Mouse (Mus musculus): ENCODE results near the gene Cpt2. TPM values are rescaled to one million over a fixed set of nuclear protein-coding genes. Genes with fewer than 3 reads are reported as not detected.

The Cpt2 gene
- polyA plus RNA-seq (2014; fragmentation: Nextera tagmentation; extraction: Ambion mirVana), result 52.8 and 63.7 TPM in 2 replicates

DNA sequence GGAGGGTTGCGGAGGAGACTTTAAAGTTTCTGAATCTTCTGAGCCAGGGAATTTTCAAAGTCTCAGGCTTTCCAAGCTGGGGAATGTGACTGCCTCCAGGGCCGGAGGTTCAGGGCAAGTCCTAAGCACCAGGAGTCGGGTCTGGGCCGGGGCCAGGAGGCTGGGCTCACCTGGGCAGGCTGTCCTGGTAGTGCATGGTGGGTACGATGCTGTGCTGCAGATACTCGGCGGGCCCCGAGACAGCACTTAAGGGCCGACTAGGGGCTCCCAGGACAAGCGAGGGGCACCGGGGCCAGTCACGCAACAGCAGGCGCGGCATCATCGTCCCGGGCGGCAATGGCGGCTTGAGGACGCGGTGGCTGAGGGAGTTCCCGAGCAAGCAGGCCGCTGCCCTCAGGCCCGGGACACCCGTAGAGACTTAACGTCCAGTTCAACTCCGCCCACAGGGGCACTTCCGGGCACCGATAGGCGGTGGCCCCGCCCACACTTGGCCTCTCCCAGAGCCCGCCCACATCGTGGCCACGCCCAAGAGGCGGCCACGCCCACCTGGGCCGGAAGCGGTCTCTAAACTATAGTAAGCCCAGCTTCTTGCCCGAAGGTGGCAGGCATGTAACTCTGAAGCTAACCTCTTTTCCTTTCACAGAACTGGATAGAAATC, at the start of gene Cpt2:
TSS of gene Cpt2 (minus strand) at position 466 of the 658 bp plus-strand sequence.
- Histone ChIP-seq H3K27ac (ENCODE audit: low read depth, low read length) (peak within 1 kb of the TSS; percentile 75; the same call in 1 of the 2 replicates), H3K9ac (ENCODE audit: low read depth, low read length) (peak within 1 kb of the TSS; percentile 90), H3K4me2 (peak within 1 kb of the TSS; percentile 73), H3K4me3 (ENCODE audit: low read depth, low read length) (peak within 1 kb of the TSS; percentile 77), H3K36me3 (ENCODE audit: control insufficient read depth, insufficient read depth, low read length) (no peaks in the 10 kb centered on the region), H3K27me3 (replicated peaks; ENCODE audit: control insufficient read depth, insufficient read depth, low read length) (no peaks in the 10 kb centered on the region), H3K4me1 (replicated peaks; ENCODE audit: control insufficient read depth, insufficient read depth, low read length) (peaks cover 25% of the 10 kb centered on the region), H3K9me3 (ENCODE audit: control insufficient read depth, low read length) (no peaks in the 10 kb centered on the region)
- WGBS, result 1% methylated on average over 38 of the region's 38 CpGs
- ATAC-seq (replicated peaks; ENCODE audit: low FRiP score), result peak; percentile 93
- DNase-seq (ENCODE audit: low spot score), result peak; percentile 97

- ATAC-seq (replicated peaks; ENCODE audit: low FRiP score) (no peak), DNase-seq (ENCODE audit: low spot score) (no peak)
- Histone ChIP-seq H3K9ac (ENCODE audit: low read depth, low read length) (no peak overlapping the region), H3K4me1 (replicated peaks; ENCODE audit: control insufficient read depth, insufficient read depth, low read length) (no peaks in the 10 kb centered on the region), H3K27ac (ENCODE audit: low read depth, low read length) (no peak overlapping the region), H3K27me3 (replicated peaks; ENCODE audit: control insufficient read depth, insufficient read depth, low read length) (no peaks in the 10 kb centered on the region), H3K9me3 (ENCODE audit: control insufficient read depth, low read length) (no peaks in the 10 kb centered on the region), H3K36me3 (ENCODE audit: control insufficient read depth, insufficient read depth, low read length) (no peaks in the 10 kb centered on the region), H3K4me2 (no peak overlapping the region), H3K4me3 (ENCODE audit: low read depth, low read length) (no peak overlapping the region)
- 92% methylated on average over 1 of the region's 1 CpGs for WGBS
These were observed 47.8 kb upstream of the Cpt2 start for GRCm38 (mm10) chr4:107971162-107971561.

GRCm38 (mm10) chr4:107969781-107970180, 46.4 kb upstream of the Cpt2 start:
- Histone ChIP-seq H3K4me1 (replicated peaks; ENCODE audit: control insufficient read depth, insufficient read depth, low read length) (no peaks in the 10 kb centered on the region), H3K36me3 (ENCODE audit: control insufficient read depth, insufficient read depth, low read length) (no peaks in the 10 kb centered on the region), H3K27me3 (replicated peaks; ENCODE audit: control insufficient read depth, insufficient read depth, low read length) (no peaks in the 10 kb centered on the region), H3K9me3 (ENCODE audit: control insufficient read depth, low read length) (no peaks in the 10 kb centered on the region), H3K4me2 (no peak overlapping the region), H3K9ac (ENCODE audit: low read depth, low read length) (no peak overlapping the region), H3K27ac (ENCODE audit: low read depth, low read length) (no peak overlapping the region), H3K4me3 (ENCODE audit: low read depth, low read length) (no peak overlapping the region)
- ATAC-seq (replicated peaks; ENCODE audit: low FRiP score) (no peak), DNase-seq (ENCODE audit: low spot score) (no peak)

DNA sequence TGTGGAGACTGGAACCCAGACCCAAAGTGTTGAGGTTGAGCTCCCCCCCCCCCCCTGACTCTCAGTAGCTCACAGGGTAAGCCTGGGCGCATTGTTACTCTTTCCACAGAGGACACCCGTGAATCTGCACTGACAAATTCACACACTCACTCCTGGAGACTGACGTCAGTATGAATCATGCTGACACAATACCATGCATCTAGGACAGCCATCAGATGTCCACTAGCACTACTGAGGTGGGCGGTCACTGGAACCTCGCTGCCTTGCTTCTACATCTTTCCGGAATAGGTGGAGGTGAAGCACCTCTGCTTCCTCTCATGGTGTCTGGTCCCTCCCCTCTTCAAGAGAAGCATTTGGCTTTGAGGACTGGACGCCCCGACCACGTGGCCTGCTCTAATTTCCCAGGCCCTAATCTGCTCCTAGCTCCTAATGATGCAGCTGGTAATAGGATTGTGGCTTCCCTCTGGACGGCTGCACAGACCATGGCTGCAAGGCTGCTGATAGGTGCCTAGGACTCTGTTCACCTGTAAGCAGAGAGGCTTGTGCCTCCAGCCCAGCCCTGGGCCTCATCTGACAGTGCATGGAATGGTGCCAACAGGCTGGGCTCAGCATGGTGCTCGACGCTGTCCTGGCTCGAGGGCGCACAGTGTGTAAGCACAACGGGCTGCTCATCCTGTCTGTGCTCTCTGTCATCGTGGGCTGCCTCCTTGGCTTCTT, 44.7 kb upstream of the Cpt2 start, which contains the start of gene Slc1a7:
TSS of gene Slc1a7 (plus strand) at position 367 of the 717 bp plus-strand sequence.
- H3K4me2 ChIP-seq, result no peak within 1 kb of the TSS
- DNase-seq (ENCODE audit: low spot score) (no peak), ATAC-seq (replicated peaks; ENCODE audit: low FRiP score) (no peak)
- H3K4me1 ChIP-seq (replicated peaks; ENCODE audit: control insufficient read depth, insufficient read depth, low read length), result no peaks in the 10 kb centered on the region
- H3K9me3 ChIP-seq (ENCODE audit: control insufficient read depth, low read length), result no peaks in the 10 kb centered on the region
- H3K27me3 ChIP-seq (replicated peaks; ENCODE audit: control insufficient read depth, insufficient read depth, low read length), result no peaks in the 10 kb centered on the region
- no peak within 1 kb of the TSS for H3K27ac ChIP-seq (ENCODE audit: low read depth, low read length)
- 81% methylated on average over 16 of the region's 16 CpGs for WGBS
- no peaks in the 10 kb centered on the region for H3K36me3 ChIP-seq (ENCODE audit: control insufficient read depth, insufficient read depth, low read length)
- H3K4me3 ChIP-seq (ENCODE audit: low read depth, low read length), result no peak within 1 kb of the TSS
- no peak within 1 kb of the TSS for H3K9ac ChIP-seq (ENCODE audit: low read depth, low read length)

DNA sequence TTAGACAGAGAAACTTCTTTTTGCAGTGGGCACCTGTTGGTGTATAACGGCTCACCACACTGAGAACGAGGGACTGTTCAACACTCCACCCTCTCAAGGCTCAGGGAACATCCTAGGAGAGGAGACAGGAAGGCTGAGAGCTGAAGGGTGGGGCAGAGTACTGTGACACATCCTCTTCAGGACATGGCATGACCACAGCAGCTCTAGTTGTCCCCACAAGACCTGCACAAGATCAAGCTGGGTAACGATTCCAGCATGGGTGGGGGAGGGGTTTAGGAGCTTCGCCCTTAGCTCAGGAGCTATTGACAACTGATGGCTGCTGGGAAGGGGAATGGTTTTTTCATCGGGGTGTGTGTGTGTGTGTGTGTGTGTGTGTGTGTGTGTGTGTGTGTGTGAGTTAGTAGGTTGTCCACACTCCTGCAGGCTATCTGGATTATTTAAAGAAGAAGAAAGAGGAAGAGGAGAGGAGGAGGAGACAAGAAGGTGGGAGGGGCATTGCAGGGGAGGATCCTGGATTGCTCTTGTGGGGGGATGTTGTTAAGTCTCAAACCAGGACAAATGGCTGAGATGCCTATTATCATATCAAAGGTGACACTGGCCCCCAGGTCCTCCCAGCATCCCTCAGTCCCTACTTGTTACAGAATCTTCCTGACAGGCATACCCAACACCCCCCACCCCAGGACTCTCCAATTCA, 43.2 kb upstream of the Cpt2 start:
- WGBS, result 31% methylated on average over 5 of the region's 5 CpGs
- no peaks in the 10 kb centered on the region for H3K4me1 ChIP-seq (replicated peaks; ENCODE audit: control insufficient read depth, insufficient read depth, low read length)
- H3K9me3 ChIP-seq (ENCODE audit: control insufficient read depth, low read length), result no peaks in the 10 kb centered on the region
- ATAC-seq (replicated peaks; ENCODE audit: low FRiP score) (no peak), DNase-seq (ENCODE audit: low spot score) (no peak)
- H3K4me2 ChIP-seq, result no peak overlapping the region; the same call in 1 of the 2 replicates
- H3K4me3 ChIP-seq (ENCODE audit: low read depth, low read length), result no peak overlapping the region
- no peak overlapping the region for H3K27ac ChIP-seq (ENCODE audit: low read depth, low read length)
- H3K36me3 ChIP-seq (ENCODE audit: control insufficient read depth, insufficient read depth, low read length), result no peaks in the 10 kb centered on the region
- H3K9ac ChIP-seq (ENCODE audit: low read depth, low read length), result no peak overlapping the region
- H3K27me3 ChIP-seq (replicated peaks; ENCODE audit: control insufficient read depth, insufficient read depth, low read length), result no peaks in the 10 kb centered on the region; the same call in 1 of the 2 replicates

GRCm38 (mm10) chr4:107962792-107963191, 39.4 kb upstream of the Cpt2 start:
- H3K9me3 ChIP-seq (ENCODE audit: control insufficient read depth, low read length), result no peaks in the 10 kb centered on the region
- no peaks in the 10 kb centered on the region; the same call in 1 of the 2 replicates for H3K27me3 ChIP-seq (replicated peaks; ENCODE audit: control insufficient read depth, insufficient read depth, low read length)
- H3K4me2 ChIP-seq, result no peak overlapping the region
- no peak for DNase-seq (ENCODE audit: low spot score)
- H3K27ac ChIP-seq (ENCODE audit: low read depth, low read length), result no peak overlapping the region
- no peak overlapping the region for H3K4me3 ChIP-seq (ENCODE audit: low read depth, low read length)
- no peaks in the 10 kb centered on the region for H3K4me1 ChIP-seq (replicated peaks; ENCODE audit: control insufficient read depth, insufficient read depth, low read length)
- ATAC-seq (replicated peaks; ENCODE audit: low FRiP score), result no peak
- H3K9ac ChIP-seq (ENCODE audit: low read depth, low read length), result no peak overlapping the region
- 96% methylated on average over 2 of the region's 2 CpGs for WGBS
- no peaks in the 10 kb centered on the region for H3K36me3 ChIP-seq (ENCODE audit: control insufficient read depth, insufficient read depth, low read length)

DNA sequence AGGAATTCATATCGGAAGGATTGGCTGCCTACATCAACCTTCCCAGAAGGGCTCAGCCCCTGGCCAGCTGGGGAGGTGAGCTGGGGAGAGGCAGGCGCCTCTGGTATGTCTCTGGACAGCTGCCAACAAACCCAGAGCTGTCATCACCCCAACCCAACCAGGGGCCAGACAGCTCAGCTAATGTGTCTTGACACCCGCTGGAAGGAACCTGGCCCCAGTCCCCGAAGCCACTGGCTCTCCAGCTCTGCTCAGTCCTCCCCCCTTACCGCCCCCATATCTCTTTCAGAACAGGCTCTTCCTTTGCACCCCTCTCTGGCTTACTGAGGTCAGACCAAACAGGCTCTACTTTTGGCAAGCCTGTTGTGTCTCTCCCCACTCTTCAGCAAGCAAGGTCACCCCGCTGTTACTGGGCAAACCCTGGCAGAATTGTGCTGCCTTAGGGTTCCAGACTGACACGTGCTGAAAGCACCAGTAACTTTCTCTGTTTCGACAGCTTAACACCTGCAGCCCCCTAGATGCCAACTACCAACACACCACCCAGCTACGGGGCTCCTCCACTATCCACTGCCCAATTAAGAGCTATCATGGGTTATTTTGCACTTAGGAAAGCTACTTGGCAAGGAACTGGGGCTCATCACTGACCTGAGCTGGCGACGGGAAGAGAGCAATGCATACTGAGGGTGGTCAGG, 38.8 kb upstream of the Cpt2 start:
- Histone ChIP-seq H3K9me3 (ENCODE audit: control insufficient read depth, low read length) (no peaks in the 10 kb centered on the region), H3K4me2 (no peak overlapping the region), H3K27ac (ENCODE audit: low read depth, low read length) (no peak overlapping the region), H3K4me3 (ENCODE audit: low read depth, low read length) (no peak overlapping the region), H3K4me1 (replicated peaks; ENCODE audit: control insufficient read depth, insufficient read depth, low read length) (no peaks in the 10 kb centered on the region), H3K27me3 (replicated peaks; ENCODE audit: control insufficient read depth, insufficient read depth, low read length) (no peaks in the 10 kb centered on the region; the same call in 1 of the 2 replicates), H3K36me3 (ENCODE audit: control insufficient read depth, insufficient read depth, low read length) (no peaks in the 10 kb centered on the region), H3K9ac (ENCODE audit: low read depth, low read length) (no peak overlapping the region)
- WGBS, result 51% methylated on average over 11 of the region's 11 CpGs
- ATAC-seq (replicated peaks; ENCODE audit: low FRiP score) (0 out of 2 replicates have a peak, but pooled peaks have one; percentile 29), DNase-seq (ENCODE audit: low spot score) (no peak)

GRCm38 (mm10) chr4:107958487-107958886, 35.1 kb upstream of the Cpt2 start:
- Histone ChIP-seq H3K27me3 (replicated peaks; ENCODE audit: control insufficient read depth, insufficient read depth, low read length) (no peaks in the 10 kb centered on the region; the same call in 1 of the 2 replicates), H3K4me3 (ENCODE audit: low read depth, low read length) (no peak overlapping the region), H3K4me2 (no peak overlapping the region), H3K4me1 (replicated peaks; ENCODE audit: control insufficient read depth, insufficient read depth, low read length) (no peaks in the 10 kb centered on the region), H3K9me3 (ENCODE audit: control insufficient read depth, low read length) (no peaks in the 10 kb centered on the region), H3K36me3 (ENCODE audit: control insufficient read depth, insufficient read depth, low read length) (no peaks in the 10 kb centered on the region), H3K9ac (ENCODE audit: low read depth, low read length) (no peak overlapping the region), H3K27ac (ENCODE audit: low read depth, low read length) (no peak overlapping the region)
- DNase-seq (ENCODE audit: low spot score), result no peak
- no peak for ATAC-seq (replicated peaks; ENCODE audit: low FRiP score)
- 83% methylated on average over 7 of the region's 7 CpGs for WGBS
